Mouse (Mus musculus) lung, adult 2 months (tissue): ENCODE measurements around the gene Olfr146. TPM values are rescaled to one million over a fixed set of nuclear protein-coding genes. Genes with fewer than 3 reads are reported as not detected.

Source experiments
- DNase-seq: peaks from one replicate; pipeline ENCODE4 v3.0.0; 2022
- H3K4me1 ChIP-seq: fragments of 200-500 bp; 2 replicates; pipeline ENCODE4 v1.6.1; 2011; ENCODE audit warnings: low read length; ENCODE audit not compliant: control insufficient read depth, insufficient read depth
- H3K4me3 ChIP-seq: fragments of 200-500 bp; replicated peaks from 2 replicates; pipeline ENCODE3; 2011; ENCODE audit warnings: low read depth, mild to moderate bottlenecking, control low read depth, low read length; ENCODE audit errors: extremely low read depth
- CTCF ChIP-seq: fragments of 200-500 bp; IDR thresholded peaks from 2 replicates; pipeline ENCODE4 v1.5.1; 2011; ENCODE audit warnings: mild to moderate bottlenecking, low read length, control low read depth; ENCODE audit not compliant: insufficient read depth
- POLR2A ChIP-seq: fragments of 200-500 bp; IDR thresholded peaks from 2 replicates; pipeline ENCODE4 v1.6.1; 2011; ENCODE audit warnings: low read depth, mild to moderate bottlenecking, control low read depth, low read length, borderline replicate concordance; ENCODE audit errors: extremely low read depth
- WGBS: fragments of 180-500 bp; shearing (Covaris S2); methylation state at CpG from one replicate; pipeline ENCODE4 v1.1.7; 2018; 5-methylcytosine and 5-hydroxymethylcytosine counted together
- polyA plus RNA-seq: library from polyadenylated mRNA; depleted of rRNA; stranded (reverse); fragments of >200 nt; gene quantifications from 2 replicates; pipeline ENCODE4 v1.2.3, GENCODE M21; 2012; rRNA removed

The Olfr146 gene
- not detected in 2 replicates for polyA plus RNA-seq

DNA sequence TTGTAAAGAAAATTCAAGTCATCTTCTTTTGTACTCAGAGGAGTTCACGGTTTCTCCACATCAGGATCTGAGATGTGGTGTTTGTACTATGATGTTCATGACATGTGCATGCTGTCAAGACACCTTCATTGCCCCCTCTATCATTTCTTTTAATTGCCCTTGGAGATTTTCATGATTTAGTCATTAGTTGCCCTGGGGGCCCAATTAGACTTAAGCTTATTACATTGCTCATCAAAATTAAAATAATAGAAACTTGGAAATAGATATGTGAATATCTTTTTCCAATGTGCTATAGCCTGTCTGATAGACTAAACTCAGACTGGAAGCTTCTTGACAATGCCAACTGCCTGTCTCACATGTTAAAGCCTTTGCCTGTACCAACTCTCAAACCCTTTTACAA is at the start of gene Olfr146:
Gene Olfr146, minus strand, starts transcription at position 101 of the 400 bp plus-strand sequence.
- H3K4me1 ChIP-seq, result no peaks in the 10 kb centered on the region
- TF ChIP-seq CTCF (no peak), POLR2A (no peak)
- WGBS, result 67% methylated on average over 1 of the region's 1 CpGs

DNA sequence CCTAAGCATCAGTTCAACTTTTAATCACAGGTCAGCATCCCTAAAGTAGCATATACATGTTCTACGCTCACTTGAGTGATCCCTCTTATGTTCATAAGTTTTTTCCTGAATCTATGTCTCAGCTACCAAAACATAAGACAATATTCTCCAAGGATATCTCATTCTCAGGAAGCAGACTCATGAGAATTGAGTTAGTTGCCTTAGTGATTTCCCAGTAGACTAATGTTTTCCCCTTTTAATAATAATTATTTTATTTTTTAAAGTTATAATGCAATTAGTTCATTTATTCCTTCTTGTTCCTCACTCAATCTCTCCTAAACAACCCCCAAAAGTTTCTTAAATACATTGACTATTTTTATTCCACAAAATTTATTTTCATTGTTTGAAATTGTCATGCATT is 41.7 kb upstream of the Olfr146 start, which contains the start of gene Olfr937:
Gene Olfr937, minus strand, starts transcription at position 101 of the 400 bp plus-strand sequence.
- Histone ChIP-seq H3K4me1 (no peaks in the 10 kb centered on the region), H3K4me3 (no peak within 1 kb of the TSS)
- DNase-seq, result no peak
- TF ChIP-seq POLR2A (no peak), CTCF (no peak)
- WGBS, result 54% methylated on average over 1 of the region's 1 CpGs

More for the DNA sequence above, at the start of gene Olfr146:
- H3K4me3 ChIP-seq, result no peak within 1 kb of the TSS
- DNase-seq, result no peak

DNA sequence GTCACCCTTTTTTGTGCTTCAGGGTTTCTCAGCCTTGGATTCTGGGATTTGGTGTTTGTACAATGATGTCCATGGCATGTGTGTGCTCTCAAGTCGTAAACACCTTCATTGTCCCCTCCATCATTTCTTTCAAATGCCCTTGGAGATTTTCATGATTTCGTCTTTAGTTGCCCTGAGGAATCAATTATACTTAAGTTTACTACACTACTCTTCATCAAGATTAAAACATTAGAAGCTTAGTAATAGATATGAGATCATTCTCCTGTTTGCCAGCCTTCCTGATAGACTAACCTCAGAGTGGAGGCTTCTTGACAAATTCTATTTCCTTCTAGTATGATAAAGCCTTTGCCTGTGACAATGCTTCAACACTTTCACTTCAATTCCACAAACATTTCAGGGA is 23.6 kb downstream of the Olfr146 start, which contains the start of gene Olfr935:
Gene Olfr935, minus strand, starts transcription at position 101 of the 400 bp plus-strand sequence.
- no peak for TF ChIP-seq CTCF
- no peak for TF ChIP-seq POLR2A
- Histone ChIP-seq H3K4me3 (no peak within 1 kb of the TSS), H3K4me1 (no peaks in the 10 kb centered on the region)
- WGBS, result 60% methylated on average over 2 of the region's 2 CpGs
- DNase-seq, result no peak

DNA sequence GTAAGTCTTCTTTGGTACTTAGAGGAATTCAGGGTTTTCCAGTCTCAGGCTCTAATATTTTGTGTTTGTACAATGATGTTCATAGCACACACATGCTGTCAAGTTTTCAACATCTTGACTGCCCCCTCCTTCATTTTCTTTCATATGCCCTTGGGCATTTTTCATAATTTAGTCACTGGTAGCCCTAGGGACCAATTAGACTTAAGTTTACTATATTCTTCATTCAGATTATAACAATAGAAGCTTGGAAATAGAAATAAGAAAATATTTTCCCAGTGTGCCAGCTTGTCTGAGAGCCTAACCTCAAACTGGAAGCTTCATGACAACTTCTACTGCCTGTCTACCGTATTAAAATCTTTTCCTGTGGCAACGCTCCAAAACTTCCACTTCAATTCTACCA is 35.0 kb downstream of the Olfr146 start, which contains the start of gene Olfr934:
Gene Olfr934, minus strand, starts transcription at position 101 of the 400 bp plus-strand sequence.
- 84% methylated on average over 2 of the region's 2 CpGs for WGBS
- Histone ChIP-seq H3K4me3 (no peak within 1 kb of the TSS), H3K4me1 (no peaks in the 10 kb centered on the region)
- no peak for DNase-seq
- TF ChIP-seq POLR2A (no peak), CTCF (no peak)

GRCm38 (mm10) chr9:38972013-38972412 is 51.2 kb downstream of the Olfr146 start, which contains the start of gene Olfr933:
Olfr933 (plus strand) TSS chr9:38972313.
- H3K4me3 ChIP-seq, result no peak within 1 kb of the TSS
- TF ChIP-seq CTCF (no peak), POLR2A (no peak)
- 73% methylated on average over 4 of the region's 4 CpGs for WGBS

More at GRCm38 (mm10) chr9:38972013-38972412, 51.2 kb downstream of the Olfr146 start, which contains the start of gene Olfr933:
- H3K4me1 ChIP-seq, result no peaks in the 10 kb centered on the region
- DNase-seq, result no peak

Other genes starting within 250 kb of the Olfr146 start
- gene Olfr922, start 208.8 kb downstream of the Olfr146 start, polyA plus RNA-seq, result not detected in 2 replicates
- gene Olfr923, start 196.8 kb downstream of the Olfr146 start, polyA plus RNA-seq, result not detected in 2 replicates
- not detected in 2 replicates for gene Olfr924, start 178.9 kb downstream of the Olfr146 start, polyA plus RNA-seq
- gene Olfr26, start 168.3 kb downstream of the Olfr146 start, polyA plus RNA-seq, result not detected in 2 replicates
- gene Olfr926, start 146.3 kb downstream of the Olfr146 start, polyA plus RNA-seq, result not detected in 2 replicates
- gene Olfr930, start 93.6 kb downstream of the Olfr146 start, polyA plus RNA-seq, result not detected in 2 replicates
- gene Olfr933, start 51.1 kb downstream of the Olfr146 start, polyA plus RNA-seq, result not detected in 2 replicates
- not detected in 2 replicates for gene Olfr934, start 35.1 kb downstream of the Olfr146 start, polyA plus RNA-seq
- not detected in 2 replicates for gene Olfr935, start 23.7 kb downstream of the Olfr146 start, polyA plus RNA-seq
- gene Olfr937, start 41.6 kb upstream of the Olfr146 start, polyA plus RNA-seq, result not detected in 2 replicates
- gene Olfr938, start 55.5 kb upstream of the Olfr146 start, polyA plus RNA-seq, result not detected in 2 replicates
- not detected in 2 replicates for gene Olfr27, start 104.8 kb upstream of the Olfr146 start, polyA plus RNA-seq
- not detected in 2 replicates for gene Olfr943, start 142.9 kb upstream of the Olfr146 start, polyA plus RNA-seq
- gene Olfr944, start 178.5 kb upstream of the Olfr146 start, polyA plus RNA-seq, result not detected in 2 replicates
- not detected in 2 replicates for gene Olfr1537, start 226.6 kb upstream of the Olfr146 start, polyA plus RNA-seq